Mouse (Mus musculus): ENCODE measurements at regions not wholly inside any gene's neighbourhood (a gene's known extent, or its start where the extent isn't known, plus 50 kb on each side); places are given as distances from the start of the nearest gene placed in this dataset.
"Not testable (repeated sequence)": the region's sequence is repeated elsewhere in the genome, so short reads cannot be mapped to it uniquely, and the experiment has no call there.

DNA sequence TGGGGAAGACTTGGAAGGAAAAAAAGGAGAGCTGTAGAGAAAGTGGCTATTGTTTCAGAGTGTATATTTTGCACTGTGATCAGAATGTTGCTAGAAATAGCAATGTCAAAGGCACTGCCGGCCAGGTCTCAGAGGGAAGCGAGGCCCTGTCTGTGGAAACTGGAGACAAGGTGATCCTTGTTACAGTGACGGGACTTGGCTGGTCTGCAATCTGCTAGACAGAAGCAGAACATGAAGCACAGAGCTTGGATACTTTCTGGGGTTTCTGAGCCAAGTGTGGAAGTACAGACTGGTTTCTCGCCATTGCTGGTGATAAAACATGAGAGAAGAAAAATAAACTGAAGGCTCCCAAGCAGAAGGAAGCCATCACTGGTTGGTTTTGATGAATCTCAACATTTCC is 198.3 kb upstream of the Slc7a14 start:
- no peak overlapping the region for H3K4me3 ChIP-seq
- no peak for TF ChIP-seq CTCF (conservative IDR thresholded peaks at IDR 0.05)
- no peak overlapping the region for H3K27ac ChIP-seq
- DNase-seq (ENCODE audit: low spot score in 2 of 2): no peak

DNA sequence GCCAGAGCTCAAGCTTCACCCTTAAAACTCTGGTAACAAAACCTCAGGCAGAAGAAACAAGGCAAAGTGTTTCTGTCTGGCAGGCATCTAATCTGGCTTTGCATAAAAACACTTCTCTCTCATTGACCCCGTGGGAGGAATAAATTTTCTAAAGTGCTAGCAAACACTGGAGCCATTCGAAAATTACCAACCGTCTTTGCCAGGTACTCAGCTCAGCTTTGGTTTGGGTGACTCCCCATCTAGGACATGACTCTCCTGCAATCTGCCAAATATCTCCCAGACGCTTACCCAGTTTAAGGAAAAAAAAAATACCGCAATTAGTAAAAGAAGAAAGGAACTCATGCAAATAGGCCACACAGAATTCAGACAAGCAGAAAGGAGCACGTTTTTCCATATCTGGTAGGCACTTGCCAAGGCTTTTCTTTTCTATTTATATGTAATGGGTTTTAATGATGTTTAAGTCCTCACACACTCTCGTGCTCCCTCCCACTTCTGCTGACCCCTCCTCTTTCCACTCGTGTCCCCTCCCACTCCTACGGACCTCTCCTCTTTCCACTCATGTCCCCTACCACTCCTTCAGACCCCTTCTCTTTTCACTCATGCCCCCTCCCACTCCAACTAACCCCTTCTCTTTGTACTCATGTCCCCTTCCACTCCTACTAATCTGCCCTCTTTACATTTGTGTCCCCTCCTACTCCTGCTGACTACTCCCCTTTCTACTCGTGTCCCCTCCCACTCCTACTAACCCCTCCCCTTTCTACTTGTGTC is 189.2 kb upstream of the Slc7a14 start:
- no peak overlapping the region for H3K4me3 ChIP-seq
- H3K27ac ChIP-seq: no peak overlapping the region
- DNase-seq (ENCODE audit: low spot score in 2 of 2): peak in 1 of 2 experiments; percentile 13
- TF ChIP-seq CTCF (conservative IDR thresholded peaks at IDR 0.05): no peak

DNA sequence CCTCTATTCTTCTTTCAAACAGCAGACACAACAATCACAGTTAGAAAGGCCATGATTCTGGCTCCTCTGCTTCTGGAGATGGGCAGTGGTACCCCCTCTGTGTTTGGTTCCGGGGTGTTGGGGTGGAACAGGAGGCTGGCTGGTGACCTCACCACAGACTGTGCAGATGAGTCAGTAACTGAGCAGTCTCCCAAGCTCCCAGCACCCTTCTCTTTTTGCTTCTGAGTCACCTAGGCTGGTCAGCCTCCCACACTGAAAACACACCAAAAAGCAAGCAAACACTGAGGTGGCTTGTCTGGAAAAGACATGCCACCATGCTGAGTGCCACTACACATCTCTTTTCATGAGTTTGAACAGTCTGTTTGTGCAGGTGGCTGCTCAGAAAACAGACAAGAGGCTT is 185.1 kb upstream of the Slc7a14 start:
- Histone ChIP-seq H3K27ac (no peak overlapping the region), H3K4me3 (no peak overlapping the region)
- DNase-seq (ENCODE audit: low spot score in 2 of 2): no peak
- TF ChIP-seq CTCF (conservative IDR thresholded peaks at IDR 0.05): no peak

DNA sequence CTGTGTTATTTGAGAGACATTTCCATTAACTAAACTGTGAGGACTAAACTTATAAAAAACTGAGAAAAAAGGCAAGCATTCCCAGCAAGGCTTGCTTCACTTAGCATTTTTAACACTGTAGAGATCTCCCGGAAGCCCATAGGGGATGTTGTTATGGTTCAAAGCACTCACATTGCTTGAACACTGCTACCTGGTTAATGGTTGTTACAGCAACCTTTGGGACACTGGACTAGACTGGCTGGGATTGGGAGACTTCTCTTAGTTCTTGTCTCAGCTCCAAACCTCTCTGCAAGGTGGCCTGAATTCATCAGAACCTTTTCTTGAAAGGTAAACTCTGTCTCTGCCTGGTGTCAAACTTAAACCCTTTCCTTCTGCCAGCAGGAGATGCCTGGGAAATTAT is 184.5 kb upstream of the Slc7a14 start:
- TF ChIP-seq CTCF (conservative IDR thresholded peaks at IDR 0.05): no peak
- Histone ChIP-seq H3K27ac (no peak overlapping the region), H3K4me3 (no peak overlapping the region)
- no peak for DNase-seq (ENCODE audit: low spot score in 2 of 2)

DNA sequence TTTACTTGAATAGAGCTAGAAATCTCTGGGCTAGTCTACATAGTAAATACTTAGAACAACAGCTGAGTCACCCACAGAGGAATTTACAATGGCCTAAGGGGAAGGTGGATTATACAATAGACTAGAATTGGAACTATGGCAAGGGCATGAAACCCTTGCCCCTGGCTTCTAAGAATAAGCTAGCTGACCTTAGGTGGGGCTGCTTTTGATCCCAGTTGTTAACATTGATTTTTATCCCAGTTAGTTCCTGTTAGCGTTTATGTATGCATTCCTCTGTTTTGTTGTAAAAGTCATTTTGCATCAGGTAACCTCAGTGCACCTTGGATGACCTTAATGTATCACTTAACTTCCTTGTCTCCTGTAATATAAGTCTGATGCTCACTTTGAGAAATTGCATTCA is 181.6 kb upstream of the Slc7a14 start:
- not testable (repeated sequence) for DNase-seq (ENCODE audit: low spot score in 2 of 2); H3K27ac ChIP-seq; H3K4me3 ChIP-seq

DNA sequence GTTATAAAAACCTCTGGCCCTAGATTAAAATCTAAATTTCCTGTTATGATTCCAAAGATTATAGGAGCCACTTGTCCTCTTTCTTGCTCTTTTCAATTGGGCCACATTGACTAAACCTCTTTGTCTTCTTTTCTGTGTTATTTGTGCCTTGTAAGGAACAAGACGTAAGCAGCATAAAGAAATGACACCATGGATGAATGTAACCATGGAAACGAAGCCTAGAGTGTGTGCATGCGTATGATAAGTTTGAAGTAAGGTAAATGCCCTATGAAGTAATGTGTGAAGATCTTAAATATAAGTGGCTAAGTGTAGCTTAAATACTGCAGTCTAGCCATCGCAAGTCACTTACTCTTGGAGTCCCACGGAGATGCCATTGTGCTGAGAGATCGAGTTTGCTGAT is 177.4 kb upstream of the Slc7a14 start:
- no peak for TF ChIP-seq CTCF (conservative IDR thresholded peaks at IDR 0.05)
- H3K27ac ChIP-seq: no peak overlapping the region
- H3K4me3 ChIP-seq: no peak overlapping the region
- DNase-seq (ENCODE audit: low spot score in 2 of 2): no peak

DNA sequence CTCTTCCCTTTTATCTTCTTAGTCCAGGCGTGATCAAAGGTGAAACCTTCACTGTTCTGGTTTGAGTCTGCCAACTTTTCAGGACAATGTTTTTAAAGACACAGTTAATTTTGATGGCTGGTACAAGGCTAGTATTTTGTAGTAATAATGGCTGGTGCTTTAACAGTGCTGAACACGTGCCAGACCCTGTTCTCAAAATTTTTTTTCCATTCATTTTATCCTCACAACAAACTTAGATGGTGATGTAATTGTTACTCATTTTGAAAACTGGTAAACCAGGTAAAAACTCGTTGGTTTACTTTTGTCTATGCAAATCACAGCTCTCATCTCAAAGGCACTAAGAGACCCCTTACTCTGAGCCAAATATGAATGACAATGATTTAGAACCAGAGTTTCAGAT is 171.8 kb upstream of the Slc7a14 start:
- Histone ChIP-seq H3K4me3 (no peak overlapping the region), H3K27ac (no peak overlapping the region)
- no peak for DNase-seq (ENCODE audit: low spot score in 2 of 2)
- TF ChIP-seq CTCF (conservative IDR thresholded peaks at IDR 0.05): no peak

DNA sequence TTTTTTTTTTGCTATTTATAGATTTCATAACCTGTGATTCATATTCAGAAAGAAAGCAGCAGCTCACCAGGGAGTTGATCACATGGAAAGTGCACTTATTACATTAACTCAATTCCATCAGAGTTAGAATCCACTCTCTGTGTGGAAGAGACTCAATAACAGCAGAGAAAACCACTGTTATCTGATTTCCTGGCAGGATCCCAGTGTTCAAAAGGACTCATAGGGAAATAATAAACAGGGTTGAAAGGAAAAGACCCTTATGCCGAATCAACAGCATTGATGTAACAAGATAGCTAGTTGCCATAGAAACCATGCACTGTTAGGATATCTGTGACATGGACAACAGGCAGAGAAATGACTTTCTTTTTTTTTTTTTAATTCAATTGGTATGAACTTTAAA is 157.7 kb upstream of the Slc7a14 start:
- no peak overlapping the region for H3K4me3 ChIP-seq
- no peak for TF ChIP-seq CTCF (conservative IDR thresholded peaks at IDR 0.05)
- no peak for DNase-seq (ENCODE audit: low spot score in 2 of 2)
- no peak overlapping the region for H3K27ac ChIP-seq

DNA sequence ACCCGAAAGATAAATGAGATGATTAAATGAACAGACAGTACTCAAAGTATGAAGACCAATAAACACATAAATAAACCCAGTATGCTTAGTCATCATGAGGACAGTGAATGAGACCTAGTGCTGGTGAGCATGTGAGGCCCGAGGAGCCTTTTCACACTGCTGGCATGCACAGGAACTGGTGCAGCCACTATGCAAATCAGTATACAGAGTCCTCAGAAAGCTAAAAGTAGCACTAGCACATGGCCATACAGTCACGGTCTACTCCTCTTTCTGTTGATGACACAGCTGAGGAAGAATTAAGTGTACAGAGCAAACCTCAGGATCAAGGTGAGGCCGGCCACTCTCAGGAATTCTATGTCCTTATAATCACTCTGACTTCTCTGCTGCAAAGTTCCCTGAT is 154.1 kb upstream of the Slc7a14 start:
- H3K4me3 ChIP-seq: no peak overlapping the region
- TF ChIP-seq CTCF (conservative IDR thresholded peaks at IDR 0.05): no peak
- no peak overlapping the region for H3K27ac ChIP-seq
- DNase-seq (ENCODE audit: low spot score in 2 of 2): no peak

DNA sequence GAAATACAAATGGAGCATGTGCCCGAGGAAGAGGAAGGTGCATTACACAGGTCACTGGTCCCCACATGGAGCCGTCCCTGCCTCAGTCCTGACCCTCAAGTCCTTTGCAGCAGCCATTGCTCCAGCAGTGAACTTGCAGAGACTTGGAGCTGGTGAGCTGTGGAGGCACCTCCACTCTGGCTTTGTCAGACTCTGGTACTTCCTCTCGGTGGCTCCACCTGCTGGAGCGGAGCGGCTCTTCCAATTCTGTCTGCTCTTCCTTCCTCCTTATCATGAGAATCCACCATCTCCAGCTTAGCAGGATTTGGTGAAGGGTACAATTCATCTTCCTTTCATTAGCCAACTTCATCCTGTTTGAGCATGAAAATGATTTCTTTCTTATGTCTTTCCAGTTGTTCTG is 149.3 kb upstream of the Slc7a14 start:
- peak in 1 of 2 experiments; percentile 44 for DNase-seq (ENCODE audit: low spot score in 2 of 2)
- no peak overlapping the region for H3K27ac ChIP-seq
- peak; percentile 76 for TF ChIP-seq CTCF (conservative IDR thresholded peaks at IDR 0.05)
- H3K4me3 ChIP-seq: no peak overlapping the region

DNA sequence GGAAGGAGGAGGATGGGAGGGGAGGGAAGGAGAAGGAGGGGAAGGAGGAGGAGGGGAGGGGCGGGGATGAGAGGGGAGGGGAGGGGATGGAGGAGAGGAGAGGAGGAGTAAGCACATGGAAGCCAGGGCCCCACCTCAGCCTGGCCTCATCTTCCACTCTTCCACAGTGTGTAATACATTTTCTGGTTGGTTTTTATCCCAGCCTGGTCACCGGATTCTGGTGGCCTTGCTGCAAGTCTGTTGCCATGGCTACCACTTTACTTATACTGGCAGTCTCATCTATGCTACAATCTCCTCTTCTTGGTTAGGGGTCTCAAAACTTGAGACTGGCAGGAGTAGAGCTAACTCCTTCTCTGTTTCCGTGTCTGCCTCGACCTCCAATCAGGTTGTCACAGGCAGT is 147.8 kb upstream of the Slc7a14 start:
- DNase-seq (ENCODE audit: low spot score in 2 of 2): no peak
- no peak for TF ChIP-seq CTCF (conservative IDR thresholded peaks at IDR 0.05)
- Histone ChIP-seq H3K4me3 (no peak overlapping the region), H3K27ac (no peak overlapping the region)

DNA sequence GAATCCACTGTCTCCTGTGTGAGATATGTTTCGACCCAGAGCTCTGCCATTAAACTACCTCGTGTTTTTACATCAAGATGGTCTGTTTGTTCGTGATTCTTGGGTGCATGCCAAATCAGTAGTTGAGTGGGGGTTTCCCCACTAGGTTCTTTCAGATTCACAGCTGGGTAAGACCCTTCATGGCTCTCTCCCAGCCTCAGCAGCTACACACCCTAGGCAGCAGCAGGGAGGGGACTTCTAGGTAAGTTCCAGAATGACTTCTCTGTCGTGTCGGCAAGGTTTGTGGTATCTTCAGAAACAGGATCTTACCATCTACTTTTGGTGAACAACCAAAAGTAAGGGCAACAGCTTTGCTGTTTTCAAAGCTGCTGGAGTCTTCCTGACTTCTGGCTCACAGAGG is 144.9 kb upstream of the Slc7a14 start:
- Histone ChIP-seq H3K27ac (no peak overlapping the region), H3K4me3 (no peak overlapping the region)
- TF ChIP-seq CTCF (conservative IDR thresholded peaks at IDR 0.05): no peak
- no peak for DNase-seq (ENCODE audit: low spot score in 2 of 2)

DNA sequence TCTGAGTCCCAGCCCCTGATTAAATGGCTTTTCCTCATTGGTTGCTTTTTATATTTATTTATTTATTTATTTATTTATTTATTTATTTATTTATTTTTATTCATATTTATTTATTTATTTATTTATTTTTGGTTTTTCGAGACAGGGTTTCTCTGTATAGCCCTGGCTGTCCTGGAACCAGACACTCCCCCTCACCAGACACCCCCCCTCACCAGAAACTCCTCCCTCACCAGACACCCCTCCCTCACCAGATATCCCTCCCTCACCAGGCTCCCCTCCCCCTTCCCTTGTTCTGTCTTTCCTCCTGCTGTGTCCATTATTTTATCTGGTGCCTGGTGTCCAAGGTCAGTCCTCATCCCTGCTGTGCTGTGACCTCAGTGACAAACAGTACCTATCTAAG is 134.7 kb upstream of the Slc7a14 start:
- no peak overlapping the region for H3K27ac ChIP-seq
- no peak overlapping the region for H3K4me3 ChIP-seq
- no peak for TF ChIP-seq CTCF (conservative IDR thresholded peaks at IDR 0.05)
- no peak for DNase-seq (ENCODE audit: low spot score in 2 of 2)

DNA sequence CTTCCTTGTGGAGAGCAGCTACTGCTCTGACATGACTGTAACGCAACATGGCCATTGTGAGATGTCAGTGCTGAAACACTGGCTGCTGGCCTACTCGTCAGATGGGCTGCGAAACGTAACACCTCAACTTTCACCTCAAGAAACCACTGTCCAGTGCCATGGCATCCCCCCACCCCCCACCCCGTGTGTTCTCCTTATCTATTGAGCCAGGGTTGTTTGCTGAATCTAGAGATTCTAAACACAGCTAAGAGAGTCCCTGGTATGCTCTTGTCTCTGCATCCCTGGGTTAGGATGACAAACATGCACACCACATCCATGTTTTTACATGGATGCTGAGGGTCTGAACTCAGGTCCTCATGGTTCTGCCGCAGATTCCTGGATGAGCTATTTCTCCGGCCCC is 134.1 kb upstream of the Slc7a14 start:
- no peak overlapping the region for H3K4me3 ChIP-seq
- no peak for DNase-seq (ENCODE audit: low spot score in 2 of 2)
- no peak for TF ChIP-seq CTCF (conservative IDR thresholded peaks at IDR 0.05)

DNA sequence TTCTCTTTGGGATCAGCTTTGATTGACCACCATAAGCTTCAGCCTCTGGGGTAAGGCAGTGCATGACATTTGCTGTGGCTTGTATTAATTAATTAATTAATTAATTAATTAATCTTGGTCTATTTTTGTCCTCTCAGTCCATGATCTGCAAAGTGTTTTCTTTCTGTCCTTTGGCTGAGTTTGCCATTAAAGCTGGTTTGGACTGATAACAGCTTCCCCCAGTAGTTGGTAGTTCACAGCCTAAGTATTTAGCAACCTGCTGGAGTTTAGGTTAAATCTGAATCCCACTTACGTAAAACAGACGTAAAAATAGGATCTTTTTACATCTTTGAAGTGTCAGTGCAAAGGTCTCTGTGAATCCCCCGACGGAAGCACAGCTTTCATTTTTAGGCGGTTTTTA is 133.7 kb upstream of the Slc7a14 start:
- no peak overlapping the region for H3K4me3 ChIP-seq
- TF ChIP-seq CTCF (conservative IDR thresholded peaks at IDR 0.05): no peak

More for the DNA sequence above, 134.1 kb upstream of the Slc7a14 start:
- H3K27ac ChIP-seq: no peak overlapping the region

More for the DNA sequence above, 133.7 kb upstream of the Slc7a14 start:
- H3K27ac ChIP-seq: no peak overlapping the region
- no peak for DNase-seq (ENCODE audit: low spot score in 2 of 2)

Data from layer of hippocampus, adult 2 months (tissue).